Mouse (Mus musculus): Measurements from ENCODE around the gene Zer1.
"Not testable (repeated sequence)": the region's sequence is repeated elsewhere in the genome, so short reads cannot be mapped to it uniquely, and the experiment has no call there.

Zer1 gene

GRCm38 (mm10) chr2:30077502-30078348 lies 46.7 kb downstream of the Zer1 start, which contains the start of gene Pkn3:
Pkn3 (plus strand) TSS chr2:30077684.
- DNase-seq (ENCODE audit: low spot score in 2 of 2), result peak; percentile 51 to 62

GRCm38 (mm10) chr2:30076959-30077358 lies 47.4 kb downstream of the Zer1 start:
- no peak for DNase-seq (ENCODE audit: low spot score in 2 of 2)

DNA sequence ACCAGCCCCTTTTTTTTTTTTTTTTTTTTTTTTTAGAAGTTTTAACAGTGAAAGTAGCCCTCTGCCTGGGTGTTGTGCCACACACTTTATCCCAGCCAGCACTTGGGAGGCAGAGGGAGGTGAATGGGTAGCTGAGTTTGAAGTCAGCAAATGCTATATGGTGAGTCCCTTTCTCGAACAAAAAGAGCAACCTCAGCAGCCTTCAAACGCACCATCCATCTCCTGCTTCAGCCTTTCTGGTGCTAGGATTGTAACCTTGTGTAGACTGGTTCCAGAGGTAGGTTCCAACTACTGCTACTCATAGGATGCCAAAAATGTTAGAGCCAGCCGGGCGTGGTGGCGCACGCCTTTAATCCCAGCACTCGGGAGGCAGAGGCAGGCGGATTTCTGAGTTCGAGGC lies 47.9 kb downstream of the Zer1 start:
- no peak for DNase-seq (ENCODE audit: low spot score in 2 of 2)

DNA sequence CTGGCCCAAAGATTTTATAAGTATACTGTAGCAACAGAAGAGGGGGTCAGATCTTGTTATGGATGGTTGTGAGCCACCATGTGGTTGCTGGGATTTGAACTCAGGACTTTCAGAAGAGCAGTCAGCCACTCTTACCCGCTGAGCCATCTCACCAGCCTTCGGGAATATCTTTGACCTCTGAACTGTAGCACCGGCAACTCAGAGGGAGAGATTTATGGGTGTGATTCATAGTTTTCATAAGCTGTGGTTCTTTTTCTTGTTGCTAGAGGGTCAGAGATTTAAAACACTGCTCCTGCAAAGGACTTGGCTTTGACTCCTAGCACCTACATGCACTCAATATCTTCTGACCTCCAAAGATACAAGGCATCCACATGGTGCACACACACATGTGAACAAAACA lies 48.8 kb downstream of the Zer1 start:
- no peak for DNase-seq (ENCODE audit: low spot score in 2 of 2)

GRCm38 (mm10) chr2:30073285-30073684 lies 51.1 kb downstream of the Zer1 start:
- DNase-seq (ENCODE audit: low spot score in 2 of 2), result no peak

- DNase-seq (ENCODE audit: low spot score in 2 of 2), result no peak
Measured at GRCm38 (mm10) chr2:30072875-30073274, 51.5 kb downstream of the Zer1 start.

GRCm38 (mm10) chr2:30067962-30068361 lies 56.4 kb downstream of the Zer1 start:
- no peak for DNase-seq (ENCODE audit: low spot score in 2 of 2)

- DNase-seq (ENCODE audit: low spot score in 2 of 2), result no peak
Measured at GRCm38 (mm10) chr2:30067031-30067888, 57.1 kb downstream of the Zer1 start.

DNA sequence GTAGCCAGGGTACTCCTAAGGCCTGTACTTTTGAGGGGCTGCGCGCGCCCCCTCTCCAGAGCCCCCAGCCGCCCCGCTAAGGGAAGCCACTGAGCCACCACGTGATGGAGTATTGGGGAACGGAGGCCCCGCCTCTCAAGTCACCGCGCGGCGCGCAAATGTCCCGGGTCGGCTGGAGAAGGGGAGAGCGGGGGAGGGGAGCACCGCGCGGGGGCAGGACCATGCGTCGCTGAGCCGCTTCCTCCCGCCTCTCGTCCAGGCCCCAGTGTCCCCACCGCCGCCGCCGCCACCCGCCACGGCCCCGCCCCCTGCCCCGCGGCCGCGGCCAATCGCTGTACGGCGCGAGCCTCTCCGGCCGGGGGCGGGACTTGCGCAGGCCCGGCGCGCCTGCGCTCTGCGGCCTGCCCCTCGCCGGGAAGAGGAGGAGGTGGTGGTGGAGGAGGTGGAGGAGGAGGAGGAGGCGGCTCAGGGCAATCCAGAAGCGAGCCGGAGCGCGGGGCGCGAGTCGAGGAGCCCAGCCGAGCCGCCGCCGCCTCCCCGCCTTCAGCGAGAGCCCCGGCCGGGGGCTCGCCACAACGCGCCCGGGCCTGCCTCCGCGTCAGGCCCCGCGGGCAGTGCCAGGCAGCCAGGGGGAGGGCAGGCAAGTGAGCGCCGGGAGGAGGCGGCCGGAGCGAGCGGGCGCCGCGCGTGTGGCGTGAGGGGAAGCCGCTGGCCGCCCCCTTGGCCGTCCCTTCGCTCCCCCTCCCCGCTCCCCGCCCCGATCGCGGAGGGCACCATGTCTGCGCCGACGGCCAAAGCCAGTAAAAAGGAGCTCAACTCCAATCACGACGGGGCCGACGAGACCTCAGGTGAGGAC lies 58.1 kb downstream of the Zer1 start:
- DNase-seq (ENCODE audit: low spot score in 2 of 2), result peak; percentile 76 to 80

GRCm38 (mm10) chr2:30064298-30064697 lies 60.1 kb downstream of the Zer1 start:
- DNase-seq (ENCODE audit: low spot score in 2 of 2), result no peak

DNA sequence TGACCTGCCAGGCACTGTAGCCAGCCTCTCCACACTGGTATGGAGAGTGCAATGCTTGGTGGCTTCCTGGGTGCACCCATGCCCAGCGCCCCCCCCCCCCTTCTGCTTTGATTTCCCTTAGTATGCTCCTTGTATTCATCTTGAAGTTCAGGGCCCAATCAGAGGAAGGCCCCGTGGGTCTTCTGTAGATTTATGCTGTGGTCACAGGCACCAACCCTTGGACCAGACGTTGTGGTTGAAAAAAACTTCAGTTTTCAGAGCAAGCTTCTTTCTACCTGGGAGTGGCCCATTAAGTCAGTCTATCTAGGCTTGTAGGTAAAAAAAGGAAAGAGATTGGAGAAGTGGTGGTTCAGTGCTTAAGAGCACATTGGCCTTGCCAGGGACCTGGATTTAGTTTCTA lies 60.6 kb downstream of the Zer1 start:
- no peak for DNase-seq (ENCODE audit: low spot score in 2 of 2)

DNA sequence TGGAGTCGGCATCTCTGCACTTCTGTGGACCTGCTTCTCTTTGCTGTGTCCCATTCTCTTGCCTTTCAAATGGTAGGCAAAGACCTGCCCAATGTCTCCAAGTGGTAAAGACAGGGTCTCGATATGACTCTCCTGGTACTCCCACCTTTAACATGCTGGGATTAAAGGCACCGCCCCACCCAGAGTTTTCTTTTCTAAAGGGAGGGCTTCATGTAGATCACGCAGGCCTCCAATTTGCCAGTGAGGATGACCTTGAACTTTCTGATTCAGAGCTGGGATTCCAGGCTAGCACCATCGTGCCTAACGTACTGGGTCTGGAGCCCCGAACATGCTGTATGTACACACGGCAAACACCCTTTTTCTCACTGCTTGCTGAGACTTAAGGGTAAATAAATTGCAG lies 61.1 kb downstream of the Zer1 start:
- DNase-seq (ENCODE audit: low spot score in 2 of 2), result no peak

DNA sequence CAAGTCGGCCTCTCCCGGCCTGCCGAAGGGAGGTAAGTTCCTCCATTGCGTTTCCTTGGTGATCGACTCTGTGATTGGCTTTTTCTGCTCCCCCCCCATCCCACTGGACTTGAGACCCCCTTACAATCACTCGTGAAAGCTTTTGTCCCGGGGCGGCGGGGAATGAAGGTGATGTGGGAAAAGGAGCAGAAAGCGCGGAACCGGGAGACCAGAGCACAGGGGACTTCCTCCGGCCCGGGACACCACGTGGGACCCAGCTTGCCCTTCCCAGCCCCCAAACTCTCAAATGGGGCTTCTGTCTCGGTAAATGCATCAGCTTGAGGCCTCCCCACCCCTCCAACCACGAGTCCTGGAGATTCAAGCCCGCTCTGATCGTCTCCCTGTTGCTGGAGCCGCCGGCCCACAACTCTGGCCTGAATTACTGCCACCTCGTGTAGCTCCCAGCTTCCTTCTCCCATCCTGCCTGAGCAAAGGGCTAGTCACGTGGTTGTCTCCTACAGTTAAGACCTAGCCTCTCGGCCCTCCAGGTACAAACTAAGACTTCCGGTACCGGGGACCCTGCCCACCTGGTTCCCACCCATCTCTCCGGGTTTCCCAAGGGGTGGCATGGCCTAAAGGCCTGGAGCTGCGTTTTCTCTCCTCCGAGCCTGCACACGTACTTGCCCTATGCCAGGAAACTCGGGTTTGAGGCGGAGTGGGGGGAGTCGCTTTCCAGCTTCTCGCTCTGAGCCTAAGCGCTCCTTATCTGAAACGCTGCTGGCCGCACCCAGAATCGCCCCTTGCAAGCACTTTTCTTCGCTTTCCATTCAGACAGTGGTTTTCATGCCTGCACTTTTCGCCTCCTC lies 61.9 kb downstream of the Zer1 start:
- DNase-seq (ENCODE audit: low spot score in 2 of 2), result no peak

DNA sequence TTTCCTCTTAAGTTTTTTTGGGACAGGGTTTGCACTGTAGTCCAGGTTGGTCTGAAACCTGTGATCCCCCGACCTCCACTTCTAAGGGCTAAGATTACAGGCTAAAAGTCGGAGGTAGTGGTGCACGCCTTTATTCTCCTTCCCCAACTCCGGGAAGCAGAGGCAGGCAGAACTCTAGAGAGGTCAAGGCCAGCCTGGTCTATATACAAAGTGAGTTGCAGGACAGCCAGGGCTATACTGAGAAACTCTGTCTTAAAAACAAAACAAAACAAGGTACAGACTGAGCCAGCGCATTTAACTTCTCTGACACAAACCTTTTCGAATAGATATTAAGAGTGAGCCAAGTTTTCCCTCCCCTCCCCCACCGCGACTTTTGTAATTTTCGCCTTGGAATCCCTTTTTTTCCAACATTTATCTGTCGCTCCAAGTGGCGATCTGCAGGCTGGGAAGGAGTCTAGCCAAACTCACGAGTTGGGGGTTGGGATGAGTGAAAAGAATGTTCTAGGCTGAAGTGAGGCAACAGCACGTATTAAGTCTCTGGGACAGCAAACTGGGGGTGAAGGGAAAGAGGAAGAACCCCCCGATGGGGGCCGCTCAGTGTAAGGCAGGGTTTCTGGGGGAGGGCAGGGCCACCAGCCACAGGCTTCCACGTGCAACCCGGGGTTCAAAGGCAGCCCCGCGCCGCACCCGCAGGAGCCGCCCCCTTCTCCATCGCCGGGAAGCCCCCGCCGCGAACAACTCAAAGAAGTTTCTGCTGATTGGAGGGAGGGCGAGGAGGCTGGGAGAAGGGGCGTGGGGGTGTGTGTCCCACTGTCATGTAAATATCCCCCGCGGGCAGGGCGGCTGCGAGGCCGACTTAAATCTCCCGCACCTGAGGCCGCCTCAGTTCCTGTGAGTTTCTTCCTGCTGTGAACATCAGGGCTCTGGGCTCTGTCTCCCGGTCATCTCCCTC lies 62.9 kb downstream of the Zer1 start:
- no peak for DNase-seq (ENCODE audit: low spot score in 2 of 2)

GRCm38 (mm10) chr2:30058418-30058817 lies 66.0 kb downstream of the Zer1 start:
- DNase-seq (ENCODE audit: low spot score in 2 of 2), result no peak

DNA sequence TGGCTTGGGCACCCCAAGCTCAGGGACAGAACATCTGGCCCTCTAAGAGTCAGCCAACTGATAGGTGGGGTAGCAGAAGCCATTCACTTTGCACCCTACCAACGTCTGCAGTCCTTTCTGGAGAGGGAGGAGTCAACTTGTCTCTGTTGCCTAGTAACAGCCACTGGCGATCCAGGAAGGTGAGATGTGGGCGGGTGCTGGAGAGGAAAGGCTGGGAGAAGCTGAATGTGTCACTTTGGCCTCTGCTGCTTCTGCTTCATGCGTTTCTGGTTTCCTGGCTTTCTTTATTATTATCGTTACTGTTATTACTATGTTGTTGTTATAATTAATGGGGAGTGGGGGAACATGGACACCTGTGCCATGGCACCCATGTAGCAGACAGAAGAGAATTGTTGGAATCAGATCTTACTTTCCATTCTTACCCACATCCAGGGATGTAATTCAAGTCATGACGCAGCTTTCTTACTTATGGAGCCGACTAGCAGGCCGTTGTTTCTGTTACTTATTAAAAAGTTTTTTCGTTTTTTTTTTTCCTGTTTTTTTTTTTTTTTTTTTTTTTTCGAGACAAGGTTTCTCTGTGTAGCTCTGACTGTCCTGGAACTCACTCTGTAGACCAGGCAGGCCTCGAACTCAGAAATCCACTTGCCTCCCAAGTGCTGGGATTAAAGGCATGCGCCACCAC lies 67.0 kb downstream of the Zer1 start, which contains the start of gene Set:
TSS of gene Set (plus strand) at position 156 of the 682 bp plus-strand sequence.
- no peak for DNase-seq (ENCODE audit: low spot score in 2 of 2)

- DNase-seq (ENCODE audit: low spot score in 2 of 2), result no peak
Measured at GRCm38 (mm10) chr2:30056736-30057135, 67.6 kb downstream of the Zer1 start.

DNA sequence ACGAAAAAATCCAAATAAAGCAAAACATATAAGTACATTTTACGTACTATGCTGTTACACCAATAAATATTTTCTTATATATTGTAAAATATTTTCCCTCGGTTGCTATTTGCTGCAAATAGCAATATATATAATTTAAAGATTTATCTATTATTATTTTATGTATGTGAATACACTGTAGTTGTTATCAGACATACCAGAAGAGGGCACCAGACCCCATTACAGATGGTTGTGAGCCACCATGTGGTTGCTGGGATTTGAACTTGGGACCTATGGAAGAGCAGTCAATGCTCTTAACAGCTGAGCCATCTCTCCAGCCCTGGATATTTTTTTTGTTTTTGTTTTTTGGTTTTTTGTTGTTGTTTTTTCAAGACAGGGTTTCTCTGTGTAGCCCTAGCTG lies 69.1 kb downstream of the Zer1 start:
- not testable (repeated sequence) for DNase-seq (ENCODE audit: low spot score in 2 of 2)
